Mouse (Mus musculus): ENCODE measurements around the gene Gm10135.
A peak's percentile ranks its signal among the peaks of the same experiment; 100 is the strongest.
"Not testable (repeated sequence)": the region's sequence is repeated elsewhere in the genome, so short reads cannot be mapped to it uniquely, and the experiment has no call there.

Gene Gm10135

DNA sequence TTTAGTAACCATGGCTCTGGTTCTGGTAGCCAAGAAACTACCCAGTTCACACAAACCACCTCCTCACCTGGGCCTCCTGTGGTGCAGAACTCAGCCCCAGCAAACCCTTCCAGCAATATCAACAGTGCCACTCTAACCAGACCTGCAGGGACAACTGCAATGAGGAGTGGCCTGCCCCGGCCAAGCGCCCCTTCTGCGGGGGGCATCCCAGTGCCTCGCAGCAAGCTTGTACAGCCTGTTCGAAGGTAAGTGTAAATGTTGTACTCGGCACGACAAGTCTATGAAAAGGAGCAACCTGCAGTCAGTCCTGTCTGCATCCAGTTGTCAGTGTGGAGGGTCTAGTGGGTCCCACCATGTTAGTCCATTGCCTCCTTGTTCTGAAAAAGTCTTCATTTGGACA is at the start of gene Gm10135:
TSS of gene Gm10135 (minus strand) at position 101 of the 400 bp plus-strand sequence.
- no peak for DNase-seq (ENCODE audit: inconsistent ontology term)

DNA sequence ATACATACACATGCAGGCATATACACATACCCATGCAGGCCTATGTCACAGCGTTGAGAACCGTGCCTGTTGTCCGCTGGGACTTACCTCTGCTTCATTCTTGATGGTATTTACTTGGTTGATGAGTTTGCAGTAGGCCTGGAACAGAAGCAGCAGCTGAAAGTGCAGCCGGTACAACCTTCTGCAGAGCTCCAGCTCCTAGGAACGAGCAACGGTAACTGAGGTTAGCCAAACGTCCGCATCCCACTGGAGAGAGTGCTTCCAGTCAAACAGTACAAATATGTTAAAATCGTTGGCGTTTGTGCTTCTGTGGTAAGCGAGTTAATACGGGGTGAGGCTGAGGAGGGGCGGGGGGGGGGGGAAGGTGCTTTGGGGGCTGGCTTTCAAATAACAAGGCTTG is 49.3 kb upstream of the Gm10135 start:
- no peak for DNase-seq (ENCODE audit: inconsistent ontology term)

DNA sequence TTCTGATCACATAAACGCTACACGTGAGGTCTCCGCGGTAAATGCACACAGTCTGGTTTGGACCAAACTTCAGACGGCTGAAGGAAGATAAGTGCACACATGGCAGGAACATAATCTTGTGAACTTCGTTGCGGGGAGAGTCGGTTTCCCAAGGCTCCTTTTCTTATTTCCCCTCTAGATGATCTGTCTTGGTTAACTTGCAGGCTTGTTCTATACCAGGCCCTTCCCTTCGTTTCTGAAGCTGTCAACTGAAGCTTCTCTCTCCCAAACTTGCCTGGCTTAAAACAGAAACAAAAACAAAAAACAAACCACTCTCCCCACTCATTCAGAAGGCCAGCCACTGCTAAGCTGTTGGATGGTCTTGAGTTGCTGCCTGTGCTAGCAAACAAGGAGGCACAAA is 40.2 kb upstream of the Gm10135 start:
- DNase-seq (ENCODE audit: inconsistent ontology term), result no peak

DNA sequence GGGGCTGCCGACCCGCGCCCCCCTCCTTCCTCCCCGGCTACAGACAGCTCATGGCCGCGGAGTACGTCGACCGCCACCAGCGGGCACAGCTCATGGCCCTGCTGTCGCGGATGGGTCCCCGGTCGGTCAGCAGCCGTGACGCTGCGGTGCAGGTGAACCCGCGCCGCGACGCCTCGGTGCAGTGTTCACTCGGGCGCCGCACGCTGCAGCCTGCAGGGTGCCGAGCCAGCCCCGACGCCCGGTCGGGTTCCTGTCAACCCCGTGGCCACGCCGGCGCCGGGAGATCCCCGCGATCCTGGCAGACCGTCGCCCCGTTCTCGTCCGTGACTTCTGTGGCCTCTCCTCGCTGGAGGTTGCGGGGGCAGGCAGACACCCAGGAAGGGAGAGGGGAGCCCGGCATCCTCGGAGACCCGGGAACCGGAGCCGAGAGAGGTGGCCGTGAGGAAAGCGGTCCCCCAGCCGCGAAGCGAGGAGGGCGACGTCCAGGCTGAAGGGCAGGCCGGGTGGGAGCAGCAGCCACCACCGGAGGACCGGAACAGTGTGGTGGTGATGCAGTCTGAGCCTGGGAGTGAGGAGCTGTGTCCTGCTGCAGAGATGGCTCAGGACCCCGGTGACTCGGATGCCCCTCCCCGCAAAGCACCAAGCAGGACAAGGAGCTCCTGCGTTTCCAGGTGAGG is 39.2 kb upstream of the Gm10135 start:
- peak; percentile 5 for DNase-seq (ENCODE audit: inconsistent ontology term)

DNA sequence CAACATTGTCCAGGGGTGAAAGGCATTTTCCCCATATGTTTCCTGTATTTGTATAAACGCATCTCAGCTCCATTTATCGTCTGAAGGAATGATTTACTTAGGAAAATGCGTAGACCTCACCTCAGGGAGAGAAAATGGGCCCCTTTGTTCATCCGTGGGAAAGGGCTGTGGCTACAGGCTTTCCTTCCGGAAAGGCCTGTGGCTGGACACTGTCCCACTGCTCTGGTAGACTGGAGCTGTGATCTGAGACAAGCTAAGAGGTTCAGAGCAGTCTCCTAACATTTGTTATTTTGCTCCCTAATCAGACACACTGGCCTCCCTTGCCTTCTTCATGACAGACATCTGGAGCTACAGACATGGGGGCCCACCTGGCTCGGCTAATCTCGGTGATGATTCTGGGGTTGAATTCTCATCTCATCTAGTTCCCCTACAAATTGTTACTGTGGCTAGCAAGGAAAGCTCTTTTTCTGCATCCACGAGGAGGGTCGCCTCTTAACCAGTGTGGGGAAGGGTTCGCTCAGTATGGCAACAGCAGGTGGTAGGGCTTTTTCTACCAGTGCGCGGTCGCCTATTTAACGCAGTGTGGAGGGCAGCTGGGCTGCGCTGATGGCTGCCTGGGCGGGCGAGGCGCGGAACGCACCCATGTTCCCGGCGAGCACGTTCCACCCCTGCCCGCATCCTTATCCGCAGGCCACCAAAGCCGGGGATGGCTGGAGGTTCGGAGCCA is 38.5 kb upstream of the Gm10135 start:
- not testable (repeated sequence) for DNase-seq (ENCODE audit: inconsistent ontology term)

DNA sequence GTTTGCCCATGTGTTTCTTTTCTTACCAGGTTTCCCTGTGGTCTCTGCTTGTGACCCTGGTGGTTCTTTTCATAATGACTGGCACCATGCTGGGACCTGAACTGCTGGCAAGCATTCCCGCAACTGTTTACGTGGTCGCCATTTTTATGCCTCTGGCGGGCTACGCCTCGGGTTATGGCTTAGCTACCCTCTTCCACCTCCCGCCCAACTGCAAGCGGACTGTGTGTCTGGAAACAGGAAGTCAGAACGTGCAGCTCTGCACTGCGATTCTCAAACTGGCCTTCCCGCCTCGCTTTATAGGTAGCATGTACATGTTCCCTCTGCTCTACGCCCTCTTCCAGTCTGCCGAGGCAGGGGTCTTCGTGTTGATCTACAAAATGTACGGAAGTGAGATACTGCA is 37.3 kb upstream of the Gm10135 start:
- DNase-seq (ENCODE audit: inconsistent ontology term), result not testable (repeated sequence)

DNA sequence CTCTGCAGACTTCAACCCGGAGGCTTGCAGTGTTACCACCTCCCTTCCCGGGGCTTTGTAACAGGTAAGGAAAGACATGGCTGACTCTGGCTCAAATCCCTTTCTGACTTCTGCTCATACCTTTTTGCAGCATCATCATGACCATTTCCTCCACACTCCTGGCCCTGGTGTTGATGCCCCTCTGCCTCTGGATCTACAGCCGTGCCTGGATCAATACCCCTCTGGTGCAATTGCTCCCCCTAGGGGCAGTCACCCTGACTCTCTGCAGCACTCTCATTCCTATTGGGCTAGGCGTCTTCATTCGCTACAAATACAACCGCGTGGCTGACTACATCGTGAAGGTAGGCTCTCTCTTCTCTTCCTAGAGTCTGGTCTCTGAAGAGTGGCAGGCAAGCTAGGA is 33.7 kb upstream of the Gm10135 start:
- DNase-seq (ENCODE audit: inconsistent ontology term), result not testable (repeated sequence)

DNA sequence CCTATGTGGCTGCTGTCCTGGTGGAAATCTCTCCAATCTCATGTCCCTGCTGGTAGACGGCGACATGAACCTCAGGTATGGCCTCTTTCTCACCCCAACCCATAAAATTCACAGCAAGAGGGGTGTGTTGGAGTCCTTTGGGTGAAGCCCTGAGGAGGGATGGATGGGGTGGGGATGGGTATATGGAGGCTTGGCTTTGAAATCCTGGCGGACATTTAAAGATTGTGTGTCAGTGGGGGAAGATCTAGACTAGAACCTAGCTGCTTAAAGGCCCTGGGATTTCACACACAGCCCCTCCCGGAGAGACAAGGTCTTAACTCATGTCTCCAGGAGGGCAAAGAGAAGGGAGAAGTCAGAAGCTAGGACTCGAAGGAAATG is 33.1 kb upstream of the Gm10135 start:
- DNase-seq (ENCODE audit: inconsistent ontology term), result no peak

DNA sequence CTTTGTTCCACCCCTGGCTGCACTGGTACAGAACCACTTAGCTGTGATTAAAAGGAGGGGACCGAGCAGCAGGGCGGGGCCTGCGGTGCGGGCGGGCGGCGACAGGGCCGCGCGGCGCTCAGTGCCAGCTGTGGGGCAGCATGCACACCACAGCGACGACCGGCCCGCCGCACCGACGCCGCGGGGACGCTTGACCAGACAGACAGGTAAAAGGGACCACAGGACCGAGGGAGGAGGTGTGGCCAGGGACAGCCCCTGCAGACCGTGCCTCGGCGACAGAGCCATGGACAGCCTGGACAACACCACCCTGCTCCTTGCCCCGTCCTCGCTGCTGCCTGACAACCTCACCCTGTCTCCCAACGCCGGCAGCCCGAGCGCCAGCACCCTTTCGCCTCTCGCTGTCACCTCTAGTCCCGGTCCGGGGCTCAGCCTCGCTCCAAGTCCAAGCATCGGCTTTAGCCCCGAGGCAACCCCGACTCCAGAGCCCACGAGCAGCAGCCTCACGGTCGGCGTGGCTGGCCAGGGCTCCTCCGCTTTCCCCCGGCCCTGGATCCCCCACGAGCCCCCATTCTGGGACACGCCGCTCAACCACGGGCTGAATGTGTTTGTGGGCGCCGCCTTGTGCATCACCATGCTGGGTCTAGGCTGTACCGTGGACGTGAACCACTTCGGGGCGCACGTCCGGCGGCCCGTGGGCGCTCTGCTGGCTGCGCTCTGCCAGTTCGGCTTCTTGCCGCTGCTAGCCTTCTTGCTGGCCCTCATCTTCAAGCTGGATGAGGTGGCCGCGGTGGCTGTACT is 32.5 kb upstream of the Gm10135 start, which contains the start of gene Slc10a4:
TSS of gene Slc10a4 (plus strand) at position 100 of the 798 bp plus-strand sequence.
- DNase-seq (ENCODE audit: inconsistent ontology term), result peak; percentile 33

DNA sequence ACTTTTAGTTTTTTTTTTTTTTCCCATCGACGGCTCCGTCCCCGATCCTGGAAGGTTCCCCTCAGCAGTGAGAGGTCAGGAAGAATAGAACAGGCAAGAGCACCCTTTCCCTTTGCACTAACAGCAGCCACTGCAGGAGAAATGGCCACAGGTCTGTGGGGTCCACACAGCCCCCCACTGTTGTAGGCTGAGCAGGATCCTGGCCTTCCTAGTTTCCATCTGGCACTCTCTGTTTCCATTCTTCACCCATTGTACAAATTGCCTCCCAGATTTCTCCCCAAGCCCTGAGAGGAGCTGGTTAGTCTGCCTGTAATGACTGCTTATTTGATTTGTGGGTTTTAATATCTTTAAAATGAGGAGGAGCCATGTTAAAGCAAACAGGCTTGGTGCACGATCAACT is 29.5 kb upstream of the Gm10135 start:
- no peak for DNase-seq (ENCODE audit: inconsistent ontology term)

DNA sequence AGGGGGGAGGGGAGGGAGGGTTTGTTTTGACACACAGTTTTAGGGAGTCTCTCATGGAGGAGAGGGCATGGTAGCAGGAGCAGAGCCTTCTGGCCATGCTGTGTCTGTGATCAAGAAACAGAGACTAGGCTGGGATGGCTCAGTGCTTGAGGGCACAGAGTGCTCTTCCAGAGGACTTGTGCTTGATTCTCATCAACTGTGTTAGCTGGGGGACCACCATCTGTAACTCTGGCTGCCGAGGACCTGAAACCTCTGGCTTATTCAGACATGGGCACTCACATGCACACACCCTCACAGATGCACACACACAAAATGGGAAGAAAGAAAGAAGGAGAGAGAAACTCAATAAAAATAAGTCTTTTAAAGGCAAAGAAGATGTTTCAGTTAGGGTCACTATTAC is 24.0 kb upstream of the Gm10135 start:
- DNase-seq (ENCODE audit: inconsistent ontology term), result not testable (repeated sequence)

DNA sequence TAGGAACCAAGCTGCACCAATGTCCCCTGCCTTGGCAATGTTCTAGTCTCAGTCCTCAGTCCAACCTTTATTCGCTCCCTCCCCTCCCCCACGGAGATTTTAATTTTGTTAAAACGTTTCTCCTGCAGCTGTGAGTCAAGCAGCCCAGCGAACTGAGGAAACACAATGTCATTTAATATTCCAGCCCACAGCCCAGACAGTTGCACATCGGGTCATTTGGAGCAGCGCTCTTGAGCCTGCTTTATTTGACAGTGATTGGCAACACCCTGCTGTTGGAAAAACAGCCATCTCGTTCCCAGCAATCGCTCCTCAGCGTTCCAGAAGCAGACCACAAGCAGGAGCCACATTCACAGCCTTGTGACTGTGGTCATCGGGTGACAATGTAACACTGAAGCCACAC is 20.9 kb upstream of the Gm10135 start:
- peak; percentile 42 for DNase-seq (ENCODE audit: inconsistent ontology term)

DNA sequence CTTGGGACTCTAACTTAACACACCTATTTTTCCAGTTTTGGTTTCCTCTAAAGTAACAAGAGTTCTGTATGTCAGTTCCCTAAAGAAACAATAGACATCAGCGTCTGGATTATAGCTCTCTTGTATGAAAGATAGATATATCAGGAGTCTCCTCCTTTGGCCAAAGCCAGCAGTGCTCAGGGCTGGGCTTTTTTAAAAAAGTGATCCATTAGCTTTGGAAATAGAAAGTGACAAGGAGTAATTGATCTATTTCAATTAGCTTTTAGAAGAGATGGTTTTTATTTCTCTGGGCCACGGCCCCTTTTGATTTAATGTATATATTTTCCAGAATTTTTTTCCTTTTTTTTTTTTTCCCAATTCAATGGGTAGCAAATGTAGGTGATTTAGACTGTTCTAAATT is 20.4 kb upstream of the Gm10135 start:
- no peak for DNase-seq (ENCODE audit: inconsistent ontology term)

DNA sequence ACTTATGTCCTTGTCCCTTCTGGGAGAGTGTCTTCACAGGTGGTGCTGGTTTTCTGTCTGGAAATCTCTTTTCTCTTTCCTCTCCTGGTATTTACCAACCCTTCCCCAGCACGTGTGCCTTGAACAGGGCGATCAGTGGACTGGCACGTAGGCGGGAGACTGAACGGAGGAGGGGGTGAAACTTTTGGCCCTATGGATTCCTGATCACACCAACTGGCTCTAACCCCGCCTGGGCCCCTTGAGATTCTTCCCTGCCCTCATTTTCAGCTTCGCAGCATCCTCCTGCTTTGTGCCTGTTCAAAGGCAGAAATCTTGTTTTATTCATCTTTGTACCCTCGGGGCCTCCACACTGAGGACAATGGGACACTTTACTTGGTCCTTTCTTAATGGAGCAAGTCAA is 19.9 kb upstream of the Gm10135 start:
- DNase-seq (ENCODE audit: inconsistent ontology term), result no peak

DNA sequence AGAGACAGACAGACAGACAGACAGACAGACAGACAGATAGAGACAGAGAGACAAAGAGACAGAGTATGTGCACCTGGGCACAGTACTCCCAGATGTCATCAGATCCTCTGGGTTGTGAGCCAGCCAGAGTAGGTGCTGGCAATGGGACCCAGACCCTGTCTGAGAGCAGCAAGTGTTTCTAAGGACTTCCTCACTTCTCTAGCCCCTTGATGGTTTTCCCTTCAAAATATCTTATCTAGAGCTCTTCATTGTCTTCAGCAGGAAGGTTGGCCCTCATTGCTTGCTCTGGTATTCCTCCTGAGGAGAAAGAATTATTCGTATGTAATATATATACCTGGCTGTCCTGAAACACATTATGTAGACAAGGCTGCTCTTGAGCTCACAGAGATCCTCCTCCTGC is 18.0 kb upstream of the Gm10135 start:
- DNase-seq (ENCODE audit: inconsistent ontology term), result no peak

DNA sequence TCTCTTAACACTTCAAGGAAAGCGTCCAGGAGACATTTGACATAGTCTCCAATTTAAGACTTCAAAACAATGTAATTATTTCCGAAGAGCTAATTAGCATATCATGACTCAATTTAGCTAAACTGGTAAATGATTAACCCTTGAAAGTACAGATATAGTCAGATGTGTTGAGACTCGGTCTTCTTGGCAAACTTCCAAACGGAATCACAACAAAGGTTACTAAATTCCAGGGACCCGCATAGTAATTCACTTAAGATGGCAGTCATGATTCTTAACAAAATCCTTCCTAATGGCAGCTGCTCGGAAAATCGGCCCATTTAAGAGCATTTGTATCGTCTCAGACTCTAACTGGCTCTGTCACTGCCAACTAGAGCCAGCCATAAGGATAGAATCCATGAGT is 15.3 kb upstream of the Gm10135 start:
- DNase-seq (ENCODE audit: inconsistent ontology term), result no peak

DNA sequence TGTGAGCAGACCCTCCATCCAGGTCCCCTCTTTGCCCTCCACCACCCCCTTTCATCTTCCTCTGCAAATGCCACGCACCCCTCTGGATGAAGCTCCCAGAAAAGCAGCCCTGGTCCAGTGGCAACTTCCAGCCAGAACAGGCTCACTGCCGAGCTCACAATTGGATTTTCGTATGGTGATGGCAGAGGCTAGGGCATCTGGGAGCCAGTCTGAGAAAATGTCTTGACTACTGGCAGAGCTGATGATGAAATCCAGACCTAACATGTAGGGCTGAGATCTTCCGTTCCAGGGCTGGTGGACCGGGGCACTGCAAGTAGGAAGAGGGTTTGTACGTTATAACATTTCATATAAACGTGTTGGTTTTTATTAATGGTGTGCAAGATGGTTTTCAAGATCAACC is 13.3 kb upstream of the Gm10135 start:
- DNase-seq (ENCODE audit: inconsistent ontology term), result no peak

DNA sequence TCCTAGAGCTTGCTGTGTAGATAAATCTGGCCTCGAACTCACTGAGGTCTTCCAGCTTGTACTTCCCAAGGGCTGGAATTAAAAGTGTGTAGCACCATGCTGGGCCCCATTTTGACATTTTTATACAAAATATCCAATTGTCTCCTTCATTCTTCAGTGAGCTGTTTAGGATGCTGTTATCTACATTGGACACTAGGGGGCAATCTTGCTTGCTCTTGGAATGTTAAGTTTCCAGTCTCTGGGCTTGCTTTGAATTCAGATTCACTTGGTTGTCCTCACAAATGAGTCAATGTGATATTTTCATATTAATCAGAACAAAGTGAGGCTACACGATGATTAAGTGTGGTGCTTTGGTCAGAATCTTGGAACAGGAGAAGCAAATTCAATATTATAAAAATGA is 9.6 kb upstream of the Gm10135 start:
- peak; percentile 53 for DNase-seq (ENCODE audit: inconsistent ontology term)

DNA sequence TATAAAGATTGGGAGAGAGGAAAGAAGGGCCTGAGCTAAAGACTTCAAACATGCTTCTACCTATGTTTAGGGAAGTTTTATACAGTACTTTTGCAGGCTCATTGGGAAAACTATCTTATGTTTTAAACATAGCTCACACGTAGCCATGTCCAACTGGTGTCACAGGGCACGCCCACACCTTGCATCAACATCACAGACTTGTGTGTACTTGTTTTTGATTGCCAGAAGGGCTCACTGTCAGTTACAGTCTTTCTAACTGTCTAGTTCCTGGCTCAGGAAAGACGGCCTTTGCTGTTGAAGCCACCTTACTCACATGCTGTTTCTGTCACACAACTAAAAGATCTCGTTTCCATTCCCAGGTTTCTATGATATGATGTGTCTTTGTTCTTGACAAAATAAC is 2.0 kb upstream of the Gm10135 start:
- DNase-seq (ENCODE audit: inconsistent ontology term), result no peak

DNA sequence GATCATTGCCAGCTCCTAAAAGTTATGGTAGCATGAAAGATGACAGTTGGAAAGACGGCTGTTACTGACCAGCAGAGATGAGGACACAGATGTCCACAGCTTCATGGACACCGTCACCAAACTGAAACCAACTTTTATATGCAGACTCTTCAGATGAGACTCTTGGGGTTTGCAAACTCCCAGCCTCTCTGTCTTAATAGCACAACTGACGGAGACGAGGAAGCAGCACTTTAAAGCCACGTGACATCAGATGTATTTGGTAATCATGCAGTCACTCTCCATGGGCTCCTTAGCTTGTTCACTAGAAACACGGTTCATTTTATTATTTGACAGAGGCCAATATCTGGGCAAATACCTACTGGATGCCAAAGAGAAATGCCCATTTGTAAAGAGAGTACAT is 1.5 kb upstream of the Gm10135 start:
- DNase-seq (ENCODE audit: inconsistent ontology term), result no peak

DNA sequence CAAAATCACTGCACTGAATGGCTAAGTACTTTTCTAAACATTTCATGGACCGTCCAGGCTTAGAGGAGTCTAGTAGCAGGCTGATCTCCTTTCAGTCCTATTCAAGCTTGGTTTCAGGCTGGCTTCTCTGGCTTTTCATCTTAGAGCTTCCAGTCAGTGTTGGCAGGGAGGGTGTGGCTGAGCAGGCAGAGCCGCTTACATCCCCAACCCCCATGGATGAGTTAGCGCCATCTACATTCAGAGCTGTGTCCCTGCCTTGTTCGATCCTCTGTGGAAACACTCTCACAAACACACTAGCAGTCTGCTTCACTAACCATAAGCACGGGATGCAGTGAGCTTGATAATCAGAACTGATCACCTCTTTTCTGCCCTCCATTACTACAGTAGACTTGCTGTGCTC is 1.6 kb downstream of the Gm10135 start:
- DNase-seq (ENCODE audit: inconsistent ontology term), result no peak

DNA sequence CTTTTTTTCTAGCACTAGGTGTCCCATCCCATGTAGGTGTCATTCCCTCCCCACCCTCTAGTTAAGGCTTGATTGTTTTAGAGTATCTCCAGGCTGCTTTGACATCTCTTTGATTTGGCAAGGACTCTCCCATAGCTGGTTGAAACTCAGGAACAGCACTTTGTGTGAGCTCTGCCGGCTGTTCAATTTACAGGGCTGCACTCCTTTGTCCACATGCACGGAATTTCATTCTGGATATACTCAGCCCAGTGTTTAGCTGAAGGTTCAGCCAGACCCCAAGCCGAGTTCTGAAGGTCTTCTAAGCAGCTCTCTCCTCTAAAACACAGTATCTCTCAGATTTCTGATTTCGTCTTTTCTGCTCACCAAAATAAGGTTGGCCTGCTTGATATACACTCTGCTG is 2.1 kb downstream of the Gm10135 start:
- no peak for DNase-seq (ENCODE audit: inconsistent ontology term)

DNA sequence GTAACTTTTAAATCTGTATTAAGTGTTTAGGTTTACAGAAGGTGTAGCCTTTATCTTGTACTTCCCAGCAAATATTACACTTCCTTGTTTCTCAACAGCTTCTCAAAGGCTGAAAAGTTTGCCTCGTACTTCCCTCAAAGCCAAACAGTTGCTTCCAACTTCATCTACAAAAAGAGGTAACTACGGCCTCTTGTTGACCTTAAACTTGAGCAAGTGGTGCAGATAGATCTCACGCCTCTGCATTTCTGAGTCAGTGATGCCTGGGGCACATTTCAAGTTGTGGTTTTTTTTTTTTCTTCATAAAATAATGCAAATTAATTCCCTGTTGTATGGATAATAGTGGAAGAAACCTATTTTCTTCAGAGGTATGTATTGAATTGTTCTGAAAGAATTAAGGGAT is 8.8 kb downstream of the Gm10135 start:
- no peak for DNase-seq (ENCODE audit: inconsistent ontology term)

Data from Muller cell, postnatal 12 days (primary cell).